17 mouse cellular contexts compared by ENCODE assay signal in the genomic region with DNA sequence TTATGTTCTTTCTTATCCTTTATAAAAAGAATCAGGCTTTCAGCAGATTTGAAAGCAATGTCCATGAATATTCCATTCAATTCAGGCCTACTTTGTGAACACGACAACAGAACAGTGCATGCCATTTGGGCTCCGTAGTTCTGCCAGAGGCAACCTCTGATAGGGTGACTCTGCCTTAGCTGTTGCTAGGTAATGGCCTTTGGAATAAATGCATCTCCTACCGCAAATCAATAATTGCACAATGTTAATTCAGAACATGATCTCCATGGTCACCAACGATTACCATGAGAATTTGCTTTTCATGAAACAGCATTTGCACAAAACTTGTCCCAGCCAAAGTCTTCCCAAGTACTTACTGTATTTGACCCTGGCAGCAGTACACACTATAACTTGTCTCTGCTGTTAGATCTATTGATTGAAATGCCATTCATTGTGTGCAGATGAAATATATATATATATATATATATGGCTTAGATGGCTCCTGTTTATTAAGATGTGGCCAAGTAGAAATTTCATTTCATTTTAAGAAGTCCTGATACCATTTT.
DNase-seq lines count a peak whose midpoint lies in the region; ATAC-seq and TF ChIP-seq lines count a peak whose summit lies in the region.
"Had no signal": no experiment of that assay in that cellular context is flagged by ENCODE, and none has a peak within 500 bp of the region (broad histone marks: within the 10 kb centered on the region; RNA-seq: fewer than 3 reads in every experiment).

No protein-coding gene starts in this region.

- no peaks in the 10 kb centered on the region for H3K36me3 ChIP-seq in neural tube, embryonic 12.5 days
- H3K36me3 ChIP-seq in neural tube, embryonic 15.5 days, result no peaks in the 10 kb centered on the region
- no peaks in the 10 kb centered on the region for H3K36me3 ChIP-seq in forebrain, embryonic 16.5 days (ENCODE audit: control insufficient read depth, insufficient read depth)
- no peaks in the 10 kb centered on the region for H3K36me3 ChIP-seq in hindbrain, postnatal 0 days (ENCODE audit: insufficient read depth, low read length)
- H3K36me3 ChIP-seq in heart, adult 2 months (ENCODE audit: control insufficient read depth, insufficient read depth, low read length), result no peaks in the 10 kb centered on the region
- H3K36me3 ChIP-seq: G1E; heart, embryonic 13.5 days; liver, embryonic 12.5 days had no signal

- H3K79me2 ChIP-seq in heart, adult 2 months (replicated peaks; ENCODE audit: control insufficient read depth, insufficient read depth, low read length), result no peaks in the 10 kb centered on the region

- ATAC-seq in neural tube, embryonic 12.5 days (ENCODE audit: low FRiP score, low read depth), result 0 out of 2 replicates have a peak, but pooled peaks have one; percentile 53
- ATAC-seq in neural tube, embryonic 15.5 days (ENCODE audit: low FRiP score), result no peak
- peak; percentile 98 for ATAC-seq in forebrain, embryonic 16.5 days
- peak; percentile 71 for ATAC-seq in hindbrain, postnatal 0 days
- ATAC-seq: liver, embryonic 12.5 days had no signal

- no peak overlapping the region for H3K4me2 ChIP-seq in neural tube, embryonic 12.5 days (replicated peaks)
- H3K4me2 ChIP-seq in neural tube, embryonic 15.5 days, result no peak overlapping the region
- H3K4me2 ChIP-seq in forebrain, embryonic 16.5 days (ENCODE audit: low read length), result no peak overlapping the region
- H3K4me2 ChIP-seq in hindbrain, postnatal 0 days (ENCODE audit: low read depth, low read length), result no peak overlapping the region
- H3K4me2 ChIP-seq: heart, embryonic 13.5 days; liver, embryonic 12.5 days had no signal

- DNase-seq in hindbrain, postnatal 0 days (ENCODE audit: low spot score), result peak; percentile 21
- no peak for DNase-seq in thymus, postnatal 25 days
- DNase-seq in cerebellum, adult 9-10 months, result no peak
- no peak for DNase-seq in heart, adult 2 months
- DNase-seq: adrenal gland, adult 8-10 months; cerebellum, postnatal 25 days; gastrocnemius, postnatal 25 days; heart, postnatal 4 days; kidney, adult 11 months; kidney, postnatal 14 days; thymus, adult 18-20 months had no signal

- H3K4me3 ChIP-seq in neural tube, embryonic 12.5 days, result no peak overlapping the region
- H3K4me3 ChIP-seq in neural tube, embryonic 15.5 days (replicated peaks), result no peak overlapping the region
- no peak overlapping the region for H3K4me3 ChIP-seq in forebrain, embryonic 16.5 days (replicated peaks; ENCODE audit: low read length)
- no peak overlapping the region for H3K4me3 ChIP-seq in hindbrain, postnatal 0 days (ENCODE audit: low read length)
- H3K4me3 ChIP-seq in heart, adult 2 months, result no peak overlapping the region
- H3K4me3 ChIP-seq: heart, embryonic 13.5 days; liver, embryonic 12.5 days had no signal

- TF ChIP-seq CTCF in hindbrain, postnatal 0 days (IDR thresholded peaks at IDR 0.05; ENCODE audit: low read depth), result no peak
- no peak for TF ChIP-seq CTCF in heart, adult 2 months (IDR thresholded peaks at IDR 0.05)

- intact Hi-C loops in heart, adult 2 months (cut with DNase I), result no loop called here

- H3K4me1 ChIP-seq in neural tube, embryonic 12.5 days, result no peaks in the 10 kb centered on the region
- no peaks in the 10 kb centered on the region for H3K4me1 ChIP-seq in neural tube, embryonic 15.5 days
- H3K4me1 ChIP-seq in forebrain, embryonic 16.5 days (replicated peaks; ENCODE audit: control insufficient read depth, insufficient read depth, low read length), result no peaks in the 10 kb centered on the region
- H3K4me1 ChIP-seq in hindbrain, postnatal 0 days (ENCODE audit: insufficient read depth, low read length), result no peaks in the 10 kb centered on the region
- no peaks in the 10 kb centered on the region for H3K4me1 ChIP-seq in heart, adult 2 months (ENCODE audit: control insufficient read depth, insufficient read depth, low read length)
- H3K4me1 ChIP-seq: heart, embryonic 13.5 days; liver, embryonic 12.5 days had no signal

- H3K9me3 ChIP-seq in neural tube, embryonic 12.5 days, result no peaks in the 10 kb centered on the region
- no peaks in the 10 kb centered on the region for H3K9me3 ChIP-seq in neural tube, embryonic 15.5 days (replicated peaks)
- 0 out of 2 replicates have a peak, but pooled peaks cover 3% of the 10 kb centered on the region for H3K9me3 ChIP-seq in forebrain, embryonic 16.5 days (ENCODE audit: control insufficient read depth, low read length)
- H3K9me3 ChIP-seq in hindbrain, postnatal 0 days (ENCODE audit: low read length), result no peaks in the 10 kb centered on the region
- H3K9me3 ChIP-seq: heart, embryonic 13.5 days; liver, embryonic 12.5 days had no signal

- no peak overlapping the region for H3K9ac ChIP-seq in neural tube, embryonic 12.5 days
- no peak overlapping the region for H3K9ac ChIP-seq in neural tube, embryonic 15.5 days (replicated peaks)
- H3K9ac ChIP-seq in forebrain, embryonic 16.5 days (replicated peaks; ENCODE audit: low read depth, low read length), result no peak overlapping the region
- H3K9ac ChIP-seq in hindbrain, postnatal 0 days (replicated peaks; ENCODE audit: low read length), result no peak overlapping the region
- no peak overlapping the region for H3K9ac ChIP-seq in heart, adult 2 months (ENCODE audit: low read depth, low read length)
- H3K9ac ChIP-seq: heart, embryonic 13.5 days; liver, embryonic 12.5 days had no signal

- H3K27me3 ChIP-seq in neural tube, embryonic 12.5 days (replicated peaks), result no peaks in the 10 kb centered on the region
- H3K27me3 ChIP-seq in neural tube, embryonic 15.5 days (replicated peaks), result no peaks in the 10 kb centered on the region
- no peaks in the 10 kb centered on the region for H3K27me3 ChIP-seq in forebrain, embryonic 16.5 days (replicated peaks; ENCODE audit: control insufficient read depth, insufficient read depth, low read length)
- H3K27me3 ChIP-seq in hindbrain, postnatal 0 days (ENCODE audit: insufficient read depth, low read length), result no peaks in the 10 kb centered on the region
- no peaks in the 10 kb centered on the region for H3K27me3 ChIP-seq in heart, adult 2 months (ENCODE audit: control insufficient read depth, insufficient read depth, low read length)
- H3K27me3 ChIP-seq: heart, embryonic 13.5 days; liver, embryonic 12.5 days had no signal

- no peak for TF ChIP-seq POLR2A in heart, adult 2 months (IDR thresholded peaks at IDR 0.05; ENCODE audit: insufficient read depth, low read depth, low read length)

- WGBS in neural tube, embryonic 12.5 days, result 36% methylated on average over 4 of the region's 4 CpGs
- 22% methylated on average over 4 of the region's 4 CpGs for WGBS in neural tube, embryonic 15.5 days
- 24% methylated on average over 4 of the region's 4 CpGs for WGBS in forebrain, embryonic 16.5 days
- 17% methylated on average over 4 of the region's 4 CpGs for whole genome bisulfite sequencing in hindbrain, postnatal 0 days
- WGBS in heart, adult 2 months, result 84% methylated on average over 4 of the region's 4 CpGs

- no peak overlapping the region for H3K27ac ChIP-seq in neural tube, embryonic 12.5 days
- no peak overlapping the region for H3K27ac ChIP-seq in neural tube, embryonic 15.5 days (replicated peaks)
- no peak overlapping the region for H3K27ac ChIP-seq in forebrain, embryonic 16.5 days (ENCODE audit: low read length)
- H3K27ac ChIP-seq in hindbrain, postnatal 0 days, result no peak overlapping the region
- no peak overlapping the region for H3K27ac ChIP-seq in heart, adult 2 months
- H3K27ac ChIP-seq: heart, embryonic 13.5 days; liver, embryonic 12.5 days had no signal

- no peak for TF ChIP-seq EP300 in heart, adult 2 months (IDR thresholded peaks at IDR 0.05; ENCODE audit: insufficient read depth, low read depth, low read length)
